Mouse (Mus musculus): ENCODE measurements around the gene Plin5. TPM values are rescaled to one million over a fixed set of nuclear protein-coding genes. Genes with fewer than 3 reads are reported as not detected.

Plin5 gene
- total and polyA plus RNA-seq, 3 experiments, result not detected

GRCm38 (mm10) chr17:56132661-56133060 is 15.3 kb upstream of the Plin5 start (continued):
- no peak for TF ChIP-seq ZNF384 (IDR thresholded peaks at IDR 0.05; ENCODE audit: low read depth, low read length)

DNA sequence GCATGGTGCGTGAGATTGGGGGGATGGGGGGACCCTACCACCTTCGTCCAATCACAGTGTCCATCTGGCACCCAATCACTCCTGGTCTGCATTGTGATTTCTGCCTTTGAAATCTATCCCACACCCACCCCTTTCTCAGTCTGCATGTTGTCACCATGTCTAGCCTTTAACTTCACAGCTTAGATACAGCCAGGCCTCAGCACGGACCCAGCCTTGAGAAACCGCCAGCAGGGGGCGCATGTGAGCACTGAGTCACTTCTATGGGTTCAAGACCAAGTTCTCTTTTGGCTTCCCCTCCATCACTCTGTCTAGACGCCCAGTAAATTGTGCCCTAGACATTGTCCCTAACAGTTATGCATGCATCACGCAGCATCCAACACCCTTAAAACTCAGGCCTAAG is 14.4 kb upstream of the Plin5 start:
- Histone ChIP-seq H3K36me3 (replicated peaks in 1 of 2; ENCODE audit: control insufficient read depth in 1 of 2, insufficient read depth in 1 of 2, low read length in 1 of 2) (peaks cover 0 to 25% of the 10 kb centered on the region in 2 experiments), H3K4me3 (replicated peaks in 1 of 3; ENCODE audit: low read depth in 2 of 3, low read length in 2 of 3, poor library complexity in 1 of 3) (no peak overlapping the region), H3K27ac (ENCODE audit: insufficient read depth, low read depth) (no peak overlapping the region), H3K9me3 (replicated peaks; ENCODE audit: low read length) (peaks cover 3% of the 10 kb centered on the region), H3K79me2 (replicated peaks; ENCODE audit: control insufficient read depth, extremely low read depth, insufficient read depth, poor library complexity, severe bottlenecking) (no peaks in the 10 kb centered on the region), H3K9ac (ENCODE audit: insufficient read depth, low read depth) (no peak overlapping the region), H3K4me1 (ENCODE audit: control insufficient read depth in 1 of 2, insufficient read depth in 2 of 2) (peaks cover 3 to 34% of the 10 kb centered on the region in 2 experiments; a peak in 3 of 4 replicates), H3K27me3 (replicated peaks) (peaks cover 20% of the 10 kb centered on the region), H3K4me2 (ENCODE audit: insufficient read depth, low read depth, poor library complexity, severe bottlenecking) (no peak overlapping the region)
- peak; percentile 72 for DNase-seq (ENCODE audit: extremely low read depth)
- TF ChIP-seq JUN (IDR thresholded peaks at IDR 0.05; ENCODE audit: insufficient read depth, low read depth, low read length) (no peak), IRF4 (IDR thresholded peaks at IDR 0.05; ENCODE audit: low read depth, low read length) (no peak), PAX5 (IDR thresholded peaks at IDR 0.05; ENCODE audit: low read length) (no peak), CHD1 (IDR thresholded peaks at IDR 0.05; ENCODE audit: low read depth, low read length) (no peak), SMC3 (IDR thresholded peaks at IDR 0.05; ENCODE audit: low read depth, low read length) (peak; percentile 63), RAD21 (IDR thresholded peaks at IDR 0.05; ENCODE audit: low read depth, low read length) (peak; percentile 9), JUND (conservative IDR thresholded peaks at IDR 0.05; ENCODE audit: low read depth, low read length) (no peak), TCF12 (IDR thresholded peaks at IDR 0.05; ENCODE audit: low read depth, low read length) (no peak), CTCF (conservative IDR thresholded peaks at IDR 0.05 in 1 of 2, IDR thresholded peaks at IDR 0.05 in 1 of 2; ENCODE audit: low read depth in 2 of 2, low read length in 2 of 2) (peak; percentile 45 to 74; a peak in 3 of 4 replicates), TBP (conservative IDR thresholded peaks at IDR 0.05; ENCODE audit: low read depth, low read length) (no peak), MXI1 (IDR thresholded peaks at IDR 0.05; ENCODE audit: low read depth, low read length) (no peak), MAFK (IDR thresholded peaks at IDR 0.05; ENCODE audit: insufficient replicate concordance, low read length) (no peak), MAZ (IDR thresholded peaks at IDR 0.05; ENCODE audit: low read depth, low read length) (no peak)
- dilution Hi-C loops (cut with MboI; ENCODE audit: extremely low pct_ligation_motif_present, extremely low pct_unique_long_range_greater_than_20kb, low sequenced_read_pairs), result no loop called here
- in situ Hi-C loops (cut with MboI; ENCODE audit: low pct_ligation_motif_present, low pct_unique_long_range_greater_than_20kb, low sequenced_read_pairs), result loop anchor here (5.0 kb wide), 1 partner anchor 130 kb away; no protein-coding TSS in a partner anchor

DNA sequence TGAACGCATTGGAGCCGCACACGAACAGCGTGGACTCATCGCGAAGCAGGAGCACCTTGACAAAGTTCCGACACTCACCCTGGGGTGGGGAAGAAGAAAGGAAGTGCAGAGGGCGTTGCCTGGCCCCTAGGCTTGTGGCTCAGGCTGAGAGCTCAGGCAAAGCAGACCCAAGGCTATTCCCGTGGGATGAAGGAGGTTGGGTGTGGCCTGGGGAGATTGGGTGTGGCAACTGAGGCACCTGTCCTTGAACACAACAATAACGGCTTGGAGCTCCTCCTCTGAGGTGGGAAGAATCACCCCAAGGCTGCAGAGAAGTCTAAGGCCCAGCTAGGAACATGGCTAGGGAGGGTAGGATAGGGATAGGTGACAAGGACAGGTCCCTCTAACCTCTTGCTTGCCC is 13.7 kb upstream of the Plin5 start:
- Histone ChIP-seq H3K9me3 (replicated peaks; ENCODE audit: low read length) (peaks cover 3% of the 10 kb centered on the region), H3K9ac (ENCODE audit: insufficient read depth, low read depth) (no peak overlapping the region), H3K79me2 (replicated peaks; ENCODE audit: control insufficient read depth, extremely low read depth, insufficient read depth, poor library complexity, severe bottlenecking) (no peaks in the 10 kb centered on the region), H3K36me3 (replicated peaks in 1 of 2; ENCODE audit: control insufficient read depth in 1 of 2, insufficient read depth in 1 of 2, low read length in 1 of 2) (peaks cover 0 to 28% of the 10 kb centered on the region in 2 experiments), H3K4me2 (ENCODE audit: insufficient read depth, low read depth, poor library complexity, severe bottlenecking) (no peak overlapping the region), H3K27me3 (replicated peaks) (peaks cover 14% of the 10 kb centered on the region), H3K27ac (ENCODE audit: insufficient read depth, low read depth) (no peak overlapping the region), H3K4me1 (ENCODE audit: control insufficient read depth in 1 of 2, insufficient read depth in 2 of 2) (peaks cover 3 to 33% of the 10 kb centered on the region in 2 experiments; a peak in 3 of 4 replicates), H3K4me3 (replicated peaks in 1 of 3; ENCODE audit: low read depth in 2 of 3, low read length in 2 of 3, poor library complexity in 1 of 3) (no peak overlapping the region)
- in situ Hi-C loops (cut with MboI; ENCODE audit: low pct_ligation_motif_present, low pct_unique_long_range_greater_than_20kb, low sequenced_read_pairs) (loop anchor here (5.0 kb wide), 1 partner anchor 131 kb away; no protein-coding TSS in a partner anchor), dilution Hi-C loops (cut with MboI; ENCODE audit: extremely low pct_ligation_motif_present, extremely low pct_unique_long_range_greater_than_20kb, low sequenced_read_pairs) (no loop called here)
- DNase-seq (ENCODE audit: extremely low read depth), result no peak
- TF ChIP-seq MAX (IDR thresholded peaks at IDR 0.05; ENCODE audit: low read length) (no peak), MYC (IDR thresholded peaks at IDR 0.05; ENCODE audit: low read depth, low read length) (no peak), POLR2AphosphoS2 (IDR thresholded peaks at IDR 0.05; ENCODE audit: low read depth, low read length) (no peak), NRF1 (IDR thresholded peaks at IDR 0.05; ENCODE audit: low read depth, low read length) (no peak), BHLHE40 (IDR thresholded peaks at IDR 0.05; ENCODE audit: low read depth, low read length) (no peak), NELFE (IDR thresholded peaks at IDR 0.05; ENCODE audit: low read depth, low read length) (no peak), POLR2A (IDR thresholded peaks at IDR 0.05; ENCODE audit: low read depth, low read length) (no peak), HCFC1 (IDR thresholded peaks at IDR 0.05; ENCODE audit: low read depth, low read length) (no peak), ELF1 (IDR thresholded peaks at IDR 0.05; ENCODE audit: low read depth, low read length) (no peak), ETS1 (conservative IDR thresholded peaks at IDR 0.05; ENCODE audit: low read depth, low read length) (no peak), E2F4 (IDR thresholded peaks at IDR 0.05; ENCODE audit: insufficient replicate concordance, low read depth, low read length) (no peak), GABPA (IDR thresholded peaks at IDR 0.05; ENCODE audit: insufficient replicate concordance, low read depth, low read length) (no peak), EP300 (IDR thresholded peaks at IDR 0.05; ENCODE audit: low read length) (no peak), USF1 (IDR thresholded peaks at IDR 0.05; ENCODE audit: low read depth, low read length) (no peak)

All from CH12.LX (cell line).